Mouse (Mus musculus) gastrocnemius, adult 8-10 months (tissue): Measurements from ENCODE around the gene Ugt1a9. TPM values are rescaled to one million over a fixed set of nuclear protein-coding genes. Genes with fewer than 3 reads are reported as not detected.
A peak's percentile ranks its signal among the peaks of the same experiment; 100 is the strongest.

Experiments
- DNase-seq, 2 experiments: peaks; one replicate each; pipeline ENCODE4 v3.0.0; 2022; ENCODE audit warnings: low spot score in 2 of 2
- total RNA-seq, 4 experiments: library from RNA; stranded (reverse); gene quantifications; 2 replicates each; pipeline ENCODE4 v1.2.4; 2022

Gene Ugt1a9
- total RNA-seq, 4 experiments from 2014 or later = not detected

- no peak for DNase-seq
Measured at GRCm38 (mm10) chr1:88218591-88218990, 148.0 kb downstream of the Ugt1a9 start.

GRCm38 (mm10) chr1:88219054-88219453 is 148.5 kb downstream of the Ugt1a9 start:
- DNase-seq = no peak

GRCm38 (mm10) chr1:88220336-88220735 is 149.7 kb downstream of the Ugt1a9 start:
- DNase-seq = no peak

GRCm38 (mm10) chr1:88222216-88222615 is 151.6 kb downstream of the Ugt1a9 start:
- DNase-seq = no peak

GRCm38 (mm10) chr1:88223011-88223515 is 152.5 kb downstream of the Ugt1a9 start:
- DNase-seq = peak in 1 of 2 experiments; percentile 6

- peak; percentile 5 to 6 for DNase-seq
Measured at GRCm38 (mm10) chr1:88223591-88223990, 153.0 kb downstream of the Ugt1a9 start.

- DNase-seq = peak in 1 of 2 experiments; percentile 2
Measured at GRCm38 (mm10) chr1:88224029-88224776, 153.6 kb downstream of the Ugt1a9 start.

- DNase-seq = peak in 1 of 2 experiments; percentile 1
Measured at GRCm38 (mm10) chr1:88225301-88225700, 154.7 kb downstream of the Ugt1a9 start.

GRCm38 (mm10) chr1:88225741-88226140 is 155.1 kb downstream of the Ugt1a9 start:
- peak; percentile 3 to 4 for DNase-seq

GRCm38 (mm10) chr1:88226670-88227379 is 156.2 kb downstream of the Ugt1a9 start, which contains the start of gene Mroh2a:
Mroh2a (plus strand) TSS chr1:88226986.
- DNase-seq = peak; percentile 9 to 10

GRCm38 (mm10) chr1:88227482-88227881 is 156.9 kb downstream of the Ugt1a9 start:
- peak in 1 of 2 experiments; percentile 3 for DNase-seq

GRCm38 (mm10) chr1:88228121-88228520 is 157.5 kb downstream of the Ugt1a9 start:
- DNase-seq = peak; percentile 15 to 16

GRCm38 (mm10) chr1:88229566-88229965 is 159.0 kb downstream of the Ugt1a9 start:
- DNase-seq = peak in 1 of 2 experiments; percentile 4

- no peak for DNase-seq
Measured at GRCm38 (mm10) chr1:88229986-88230385, 159.4 kb downstream of the Ugt1a9 start.

GRCm38 (mm10) chr1:88230421-88230820 is 159.8 kb downstream of the Ugt1a9 start:
- DNase-seq = peak in 1 of 2 experiments; percentile 19

- peak in 1 of 2 experiments; percentile 5 for DNase-seq
Measured at GRCm38 (mm10) chr1:88230981-88231802, 160.6 kb downstream of the Ugt1a9 start.

- DNase-seq = peak in 1 of 2 experiments; percentile 8
Measured at GRCm38 (mm10) chr1:88231803-88232499, 161.4 kb downstream of the Ugt1a9 start.

GRCm38 (mm10) chr1:88232664-88233380 is 162.2 kb downstream of the Ugt1a9 start:
- peak in 1 of 2 experiments; percentile 6 for DNase-seq

- DNase-seq = peak in 1 of 2 experiments; percentile 35
Measured at GRCm38 (mm10) chr1:88233421-88234247, 163.0 kb downstream of the Ugt1a9 start.
